Mouse (Mus musculus): ENCODE measurements around the gene Rps6ka4. TPM values are rescaled to one million over a fixed set of nuclear protein-coding genes. Genes with fewer than 3 reads are reported as not detected.
A peak's percentile ranks its signal among the peaks of the same experiment; 100 is the strongest.

Rps6ka4 gene
- 12.5 and 16.4 TPM in 2 replicates for polyA plus RNA-seq (2012; rRNA removed)

DNA sequence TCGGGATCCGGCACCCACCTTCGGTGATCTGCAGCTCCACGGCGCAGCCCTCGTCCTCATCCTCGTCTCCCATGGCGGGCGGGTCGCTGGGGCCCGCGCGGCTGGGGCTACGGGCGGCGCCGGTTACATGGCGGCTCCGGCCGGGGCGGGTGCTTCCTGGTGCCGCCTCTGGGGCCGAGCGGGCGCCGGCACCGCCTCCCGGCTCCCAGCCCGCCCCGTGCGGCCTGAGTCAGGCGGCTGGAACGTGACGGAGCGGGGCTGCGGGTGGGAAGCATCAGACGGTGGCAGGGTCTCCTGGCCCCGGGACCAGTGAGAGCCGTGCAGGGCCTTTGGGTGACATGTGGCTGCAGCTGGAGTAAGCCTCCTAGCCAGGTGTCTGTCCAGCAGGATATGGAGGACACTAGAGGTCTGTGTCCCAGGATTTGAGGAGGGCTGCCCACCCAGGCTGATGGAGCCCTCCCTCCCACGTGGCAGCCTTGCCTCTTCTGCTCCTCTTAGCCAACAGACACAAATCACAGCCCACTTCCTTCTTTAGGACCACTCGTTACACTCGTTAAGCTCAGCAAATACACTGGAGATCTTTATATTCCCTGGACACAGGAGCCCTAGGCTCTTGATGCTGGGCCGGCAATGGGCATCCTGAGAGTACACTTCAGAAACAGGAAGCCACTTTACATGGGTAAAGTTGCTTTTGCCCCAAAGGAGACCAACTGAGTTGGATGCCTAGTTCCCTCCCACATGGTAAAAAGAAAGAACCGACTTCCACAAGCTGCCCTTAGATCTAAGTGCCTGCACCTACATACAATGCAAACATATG lies at the start of gene Rps6ka4:
TSS of gene Rps6ka4 (minus strand) at position 162 of the 817 bp plus-strand sequence.
- Histone ChIP-seq H3K4me3 (ENCODE audit: control insufficient read depth, low read depth, low read length) (peak within 1 kb of the TSS; percentile 86), H3K4me1 (ENCODE audit: control insufficient read depth, insufficient read depth, low read length) (peaks cover 20% of the 10 kb centered on the region), H3K27ac (ENCODE audit: control insufficient read depth, insufficient read depth, low read depth, low read length) (peak within 1 kb of the TSS; percentile 16; the same call in 1 of the 2 replicates), H3K36me3 (ENCODE audit: control insufficient read depth, insufficient read depth, low read length) (no peaks in the 10 kb centered on the region), H3K27me3 (ENCODE audit: control insufficient read depth, insufficient read depth, low read length) (no peaks in the 10 kb centered on the region)
- no peak for TF ChIP-seq POLR2A (IDR thresholded peaks at IDR 0.05; ENCODE audit: control insufficient read depth, low read depth, low read length)

DNA sequence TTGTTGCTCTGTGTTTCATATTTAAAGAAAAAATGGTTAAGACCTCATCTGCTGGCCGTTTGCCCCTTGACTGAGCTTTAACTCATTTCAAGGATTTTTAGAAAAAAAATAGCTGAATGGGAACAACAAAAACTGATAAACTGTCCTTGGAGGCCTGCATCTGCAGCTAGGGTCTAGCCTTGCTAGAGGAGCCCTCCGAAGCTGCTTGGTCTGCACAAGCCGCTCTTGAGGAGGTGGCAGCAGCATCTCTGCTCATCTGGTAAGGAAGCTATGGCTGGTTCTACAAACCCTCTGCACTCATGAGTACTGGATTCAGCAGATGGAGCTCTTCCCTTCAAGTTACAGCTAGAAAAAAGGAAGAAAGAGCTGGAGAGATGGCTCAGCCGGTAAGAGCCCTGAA lies 37.5 kb upstream of the Rps6ka4 start:
- Histone ChIP-seq H3K4me1 (ENCODE audit: control insufficient read depth, insufficient read depth, low read length) (no peaks in the 10 kb centered on the region), H3K4me3 (ENCODE audit: control insufficient read depth, low read depth, low read length) (no peak overlapping the region), H3K27ac (ENCODE audit: control insufficient read depth, insufficient read depth, low read depth, low read length) (no peak overlapping the region), H3K27me3 (ENCODE audit: control insufficient read depth, insufficient read depth, low read length) (no peaks in the 10 kb centered on the region), H3K36me3 (ENCODE audit: control insufficient read depth, insufficient read depth, low read length) (no peaks in the 10 kb centered on the region)
- TF ChIP-seq POLR2A (IDR thresholded peaks at IDR 0.05; ENCODE audit: control insufficient read depth, low read depth, low read length) (no peak), CTCF (IDR thresholded peaks at IDR 0.05; ENCODE audit: control insufficient read depth, insufficient read depth, insufficient replicate concordance, low read depth, low read length) (no peak)

DNA sequence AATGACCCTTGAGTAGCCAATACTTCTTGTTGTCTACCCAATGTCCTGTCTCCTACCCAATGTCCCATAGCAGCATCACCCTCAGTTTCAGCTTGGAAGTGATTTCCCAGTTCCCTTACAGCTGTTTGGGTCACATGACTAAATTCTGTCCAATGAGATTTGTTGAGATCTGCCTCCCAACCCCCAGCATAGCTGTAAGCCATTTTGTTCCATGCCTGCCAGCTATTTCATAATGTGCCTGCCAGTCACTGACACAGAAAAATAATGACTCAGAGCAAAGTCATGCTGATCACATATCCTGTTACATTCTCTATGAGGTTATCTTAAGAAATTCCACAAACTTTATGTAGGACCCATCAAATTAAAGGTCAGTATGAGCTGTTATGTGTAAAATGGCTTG lies 36.4 kb upstream of the Rps6ka4 start:
- no peaks in the 10 kb centered on the region for H3K36me3 ChIP-seq (ENCODE audit: control insufficient read depth, insufficient read depth, low read length)
- no peaks in the 10 kb centered on the region for H3K27me3 ChIP-seq (ENCODE audit: control insufficient read depth, insufficient read depth, low read length)
- no peak overlapping the region for H3K27ac ChIP-seq (ENCODE audit: control insufficient read depth, insufficient read depth, low read depth, low read length)
- TF ChIP-seq POLR2A (IDR thresholded peaks at IDR 0.05; ENCODE audit: control insufficient read depth, low read depth, low read length) (no peak), CTCF (IDR thresholded peaks at IDR 0.05; ENCODE audit: control insufficient read depth, insufficient read depth, insufficient replicate concordance, low read depth, low read length) (no peak)
- no peaks in the 10 kb centered on the region for H3K4me1 ChIP-seq (ENCODE audit: control insufficient read depth, insufficient read depth, low read length)
- H3K4me3 ChIP-seq (ENCODE audit: control insufficient read depth, low read depth, low read length): no peak overlapping the region

DNA sequence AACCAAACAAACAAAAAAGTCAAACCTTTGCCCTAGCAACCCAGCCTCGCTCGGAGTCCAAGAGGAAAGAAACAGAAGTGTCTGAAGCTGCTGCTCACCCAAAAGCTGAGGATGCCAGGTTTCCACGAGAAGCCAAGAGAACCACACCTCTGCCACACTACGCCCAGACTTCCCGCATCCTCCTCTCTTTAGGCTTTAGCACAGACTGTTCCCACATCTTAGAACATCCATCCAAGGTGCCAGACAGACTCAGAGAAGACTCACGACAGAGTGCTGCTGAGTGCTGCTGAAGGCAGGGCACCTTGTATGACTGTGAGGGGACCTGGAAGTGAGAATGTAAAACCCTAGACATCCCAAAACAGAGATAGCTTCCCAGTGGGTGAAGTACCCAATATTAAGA lies 35.4 kb upstream of the Rps6ka4 start:
- TF ChIP-seq POLR2A (IDR thresholded peaks at IDR 0.05; ENCODE audit: control insufficient read depth, low read depth, low read length) (no peak), CTCF (IDR thresholded peaks at IDR 0.05; ENCODE audit: control insufficient read depth, insufficient read depth, insufficient replicate concordance, low read depth, low read length) (no peak)
- H3K36me3 ChIP-seq (ENCODE audit: control insufficient read depth, insufficient read depth, low read length): no peaks in the 10 kb centered on the region
- H3K27me3 ChIP-seq (ENCODE audit: control insufficient read depth, insufficient read depth, low read length): no peaks in the 10 kb centered on the region
- no peak overlapping the region for H3K4me3 ChIP-seq (ENCODE audit: control insufficient read depth, low read depth, low read length)
- H3K4me1 ChIP-seq (ENCODE audit: control insufficient read depth, insufficient read depth, low read length): no peaks in the 10 kb centered on the region
- H3K27ac ChIP-seq (ENCODE audit: control insufficient read depth, insufficient read depth, low read depth, low read length): no peak overlapping the region

DNA sequence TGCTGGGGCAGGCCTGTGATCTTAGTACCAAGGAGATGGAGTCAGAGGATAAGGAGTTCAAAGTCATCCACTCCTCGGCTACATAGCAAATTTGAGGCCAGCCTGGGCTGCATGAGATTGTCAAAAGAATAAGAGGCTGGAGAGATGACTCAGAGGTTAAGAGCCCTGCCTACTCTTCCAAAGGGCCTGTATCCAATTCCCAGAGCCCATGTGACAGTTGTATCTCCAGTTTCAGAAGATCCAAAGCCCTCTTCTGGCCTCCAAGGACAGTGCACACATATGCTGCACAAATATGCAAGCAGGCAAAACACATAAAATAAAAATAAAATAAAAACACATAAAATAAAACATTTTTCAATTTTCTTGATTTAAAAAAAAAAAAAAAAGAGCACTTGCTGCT lies 33.8 kb upstream of the Rps6ka4 start:
- Histone ChIP-seq H3K27me3 (ENCODE audit: control insufficient read depth, insufficient read depth, low read length) (no peaks in the 10 kb centered on the region), H3K4me3 (ENCODE audit: control insufficient read depth, low read depth, low read length) (no peak overlapping the region), H3K4me1 (ENCODE audit: control insufficient read depth, insufficient read depth, low read length) (no peaks in the 10 kb centered on the region), H3K27ac (ENCODE audit: control insufficient read depth, insufficient read depth, low read depth, low read length) (no peak overlapping the region), H3K36me3 (ENCODE audit: control insufficient read depth, insufficient read depth, low read length) (no peaks in the 10 kb centered on the region)
- no peak for TF ChIP-seq CTCF (IDR thresholded peaks at IDR 0.05; ENCODE audit: control insufficient read depth, insufficient read depth, insufficient replicate concordance, low read depth, low read length)
- TF ChIP-seq POLR2A (IDR thresholded peaks at IDR 0.05; ENCODE audit: control insufficient read depth, low read depth, low read length): no peak

DNA sequence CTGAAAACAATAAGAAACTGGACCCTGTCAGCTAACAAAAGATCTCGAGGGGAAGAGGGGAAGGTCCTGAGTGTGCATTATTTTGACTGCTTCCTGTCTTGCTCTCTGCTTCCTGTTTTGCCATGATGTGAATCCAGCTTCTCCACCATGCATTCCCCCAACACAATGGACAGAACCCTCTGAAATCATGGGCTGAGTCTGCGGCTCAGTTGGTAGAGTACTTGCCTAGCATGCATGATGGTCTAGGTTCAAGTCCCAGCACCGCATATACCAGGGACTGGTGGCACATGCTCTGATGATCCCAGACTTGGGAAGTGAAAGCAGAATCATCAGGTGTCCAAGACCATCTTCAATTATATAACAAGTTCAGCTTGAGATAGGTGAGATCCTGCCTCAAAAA lies 32.3 kb upstream of the Rps6ka4 start:
- no peak overlapping the region for H3K4me3 ChIP-seq (ENCODE audit: control insufficient read depth, low read depth, low read length)
- TF ChIP-seq CTCF (IDR thresholded peaks at IDR 0.05; ENCODE audit: control insufficient read depth, insufficient read depth, insufficient replicate concordance, low read depth, low read length) (no peak), POLR2A (IDR thresholded peaks at IDR 0.05; ENCODE audit: control insufficient read depth, low read depth, low read length) (no peak)
- no peaks in the 10 kb centered on the region for H3K4me1 ChIP-seq (ENCODE audit: control insufficient read depth, insufficient read depth, low read length)

DNA sequence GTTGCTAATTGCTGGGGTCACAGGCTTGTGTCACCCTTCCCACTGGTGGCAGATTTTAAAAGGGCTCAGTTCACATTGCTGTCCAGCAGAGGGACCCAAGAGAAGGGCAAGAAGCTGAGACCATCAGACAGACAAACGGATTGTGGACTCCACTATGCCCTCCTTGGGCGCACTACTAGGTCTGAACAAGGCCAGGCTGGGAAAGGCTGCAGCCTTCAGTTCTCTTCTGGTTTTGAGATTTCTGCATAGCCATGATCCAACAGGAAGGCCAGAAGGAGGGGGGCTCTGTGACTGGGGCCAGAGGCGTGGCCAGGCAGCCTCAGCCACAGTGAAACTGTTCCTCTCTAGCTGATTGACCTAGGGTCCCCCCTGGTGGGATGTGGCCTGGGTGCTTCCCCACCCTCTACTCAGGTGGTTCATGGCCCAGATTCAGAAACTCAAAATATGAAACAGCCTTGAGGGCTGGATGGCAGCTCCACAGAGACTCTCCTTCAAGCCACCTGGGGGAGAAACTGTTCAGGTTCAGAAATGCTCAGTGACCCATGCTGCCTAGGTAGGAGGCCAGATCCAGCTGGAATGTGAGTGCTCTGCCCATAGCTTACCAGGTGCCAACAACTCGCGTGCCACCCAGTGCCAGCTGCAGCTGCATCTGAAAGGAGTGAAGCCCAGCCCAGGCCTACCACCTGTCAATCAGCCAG lies 31.3 kb upstream of the Rps6ka4 start:
- peak; percentile 32; the same call in 1 of the 2 replicates for TF ChIP-seq CTCF (IDR thresholded peaks at IDR 0.05; ENCODE audit: control insufficient read depth, insufficient read depth, insufficient replicate concordance, low read depth, low read length)
- TF ChIP-seq POLR2A (IDR thresholded peaks at IDR 0.05; ENCODE audit: control insufficient read depth, low read depth, low read length): no peak
- no peak overlapping the region for H3K4me3 ChIP-seq (ENCODE audit: control insufficient read depth, low read depth, low read length)
- H3K27me3 ChIP-seq (ENCODE audit: control insufficient read depth, insufficient read depth, low read length): no peaks in the 10 kb centered on the region
- no peaks in the 10 kb centered on the region for H3K36me3 ChIP-seq (ENCODE audit: control insufficient read depth, insufficient read depth, low read length)
- H3K4me1 ChIP-seq (ENCODE audit: control insufficient read depth, insufficient read depth, low read length): no peaks in the 10 kb centered on the region
- H3K27ac ChIP-seq (ENCODE audit: control insufficient read depth, insufficient read depth, low read depth, low read length): no peak overlapping the region

More for the DNA sequence above, 32.3 kb upstream of the Rps6ka4 start:
- Histone ChIP-seq H3K27me3 (ENCODE audit: control insufficient read depth, insufficient read depth, low read length) (no peaks in the 10 kb centered on the region), H3K36me3 (ENCODE audit: control insufficient read depth, insufficient read depth, low read length) (no peaks in the 10 kb centered on the region), H3K27ac (ENCODE audit: control insufficient read depth, insufficient read depth, low read depth, low read length) (no peak overlapping the region)

Measured in testis, adult 2 months (tissue).